Comparison of ENCODE assay signal across 9 mouse cellular contexts in genomic region chr17:56100811-56101210, GRCm38 (mm10). TPM values are rescaled to one million over a fixed set of nuclear protein-coding genes. Genes with fewer than 3 reads are reported as not detected.
"Had no signal": no experiment of that assay in that cellular context is flagged by ENCODE, and none has a peak within 500 bp of the region (broad histone marks: within the 10 kb centered on the region; RNA-seq: fewer than 3 reads in every experiment).

No protein-coding gene starts in this region.

- DNase-seq: kidney, postnatal 14 days; liver, embryonic 13.5 days; liver, postnatal 0 days; lung, postnatal 14 days; spleen, adult 18-20 months; thymus, adult 18-20 months; thymus, postnatal 14 days had no signal

- ATAC-seq: liver, postnatal 0 days; midbrain, embryonic 15.5 days had no signal

RNA-seq across cellular contexts. Expression of gene Plin4, which starts 8.8 kb away (rescaled TPM):
- total RNA-seq: monocyte, adult 5-6 weeks had no signal

RNA-seq across cellular contexts. Expression of gene Plin5, which starts 16.6 kb away (rescaled TPM):
- total RNA-seq: monocyte, adult 5-6 weeks had no signal

RNA-seq across cellular contexts. Expression of gene Lrg1, which starts 21.0 kb away (rescaled TPM):
- total RNA-seq: monocyte, adult 5-6 weeks had no signal
